ENCODE assay signal across 20 mouse cellular contexts in genomic region chr10:18110940-18111339, GRCm38 (mm10).
"Had no signal": no experiment of that assay in that cellular context is flagged by ENCODE, and none has a peak within 500 bp of the region (broad histone marks: within the 10 kb centered on the region; RNA-seq: fewer than 3 reads in every experiment).

No protein-coding gene starts in this region.

- H3K9me3 ChIP-seq: limb, embryonic 12.5 days; limb, embryonic 15.5 days; midbrain, embryonic 10.5 days; midbrain, embryonic 13.5 days; neural tube, embryonic 13.5 days; stomach, embryonic 15.5 days had no signal

- DNase-seq: kidney, postnatal 14 days; kidney, postnatal 4 days; left cerebral cortex, postnatal 4 days; liver, postnatal 0 days; lung, embryonic 14.5 days; right cerebral cortex, postnatal 25 days; spleen, adult 18-20 months; thymus, postnatal 25 days had no signal

- H3K4me2 ChIP-seq: limb, embryonic 12.5 days; limb, embryonic 15.5 days; liver, embryonic 11.5 days; lung, embryonic 14.5 days; midbrain, embryonic 13.5 days; neural tube, embryonic 13.5 days; stomach, embryonic 15.5 days had no signal

- H3K27me3 ChIP-seq: limb, embryonic 12.5 days; limb, embryonic 15.5 days; midbrain, embryonic 13.5 days; neural tube, embryonic 13.5 days; stomach, embryonic 15.5 days had no signal

- H3K27ac ChIP-seq: limb, embryonic 12.5 days; limb, embryonic 15.5 days; liver, embryonic 14.5 days; macrophage; midbrain, embryonic 10.5 days; midbrain, embryonic 13.5 days; neural tube, embryonic 13.5 days; stomach, embryonic 15.5 days had no signal

- ATAC-seq: liver, postnatal 0 days; lung, postnatal 0 days; midbrain, embryonic 13.5 days; midbrain, embryonic 16.5 days had no signal

- H3K9ac ChIP-seq: limb, embryonic 12.5 days; limb, embryonic 15.5 days; liver, embryonic 14.5 days; liver, postnatal 0 days; lung, embryonic 14.5 days; midbrain, embryonic 13.5 days; neural tube, embryonic 13.5 days; stomach, embryonic 15.5 days had no signal

- H3K4me1 ChIP-seq: limb, embryonic 15.5 days; midbrain, embryonic 10.5 days; midbrain, embryonic 13.5 days; neural tube, embryonic 13.5 days; stomach, embryonic 15.5 days had no signal

- H3K4me3 ChIP-seq: limb, embryonic 12.5 days; limb, embryonic 15.5 days; midbrain, embryonic 10.5 days; midbrain, embryonic 13.5 days; myocyte; neural tube, embryonic 13.5 days; stomach, embryonic 15.5 days had no signal
